Mouse (Mus musculus): Measurements from ENCODE around the gene Fhl3.
"Not testable (repeated sequence)": the region's sequence is repeated elsewhere in the genome, so short reads cannot be mapped to it uniquely, and the experiment has no call there.

DNA sequence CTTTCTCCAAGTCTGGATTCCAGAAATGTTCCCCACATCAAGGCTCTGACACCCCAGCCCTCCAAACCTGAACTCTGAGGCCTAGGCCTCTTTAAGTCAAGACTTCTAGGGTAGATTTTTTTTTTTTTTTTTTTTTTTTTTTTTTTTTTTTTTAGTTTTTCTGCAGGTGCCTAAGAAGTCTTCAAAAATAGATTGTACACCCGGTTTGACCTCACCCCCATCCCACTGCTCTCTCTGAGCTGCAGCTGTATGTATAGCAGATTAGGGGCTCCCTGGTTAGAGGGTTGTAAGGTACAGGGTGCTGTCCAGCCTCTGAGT lies 7.7 kb downstream of the Fhl3 start:
- TF ChIP-seq EP300, CTCF (IDR thresholded peaks at IDR 0.05): not testable (repeated sequence)
